Mouse (Mus musculus): ENCODE measurements around the gene Bdh2.
A peak's percentile ranks its signal among the peaks of the same experiment; 100 is the strongest.

Gene Bdh2

DNA sequence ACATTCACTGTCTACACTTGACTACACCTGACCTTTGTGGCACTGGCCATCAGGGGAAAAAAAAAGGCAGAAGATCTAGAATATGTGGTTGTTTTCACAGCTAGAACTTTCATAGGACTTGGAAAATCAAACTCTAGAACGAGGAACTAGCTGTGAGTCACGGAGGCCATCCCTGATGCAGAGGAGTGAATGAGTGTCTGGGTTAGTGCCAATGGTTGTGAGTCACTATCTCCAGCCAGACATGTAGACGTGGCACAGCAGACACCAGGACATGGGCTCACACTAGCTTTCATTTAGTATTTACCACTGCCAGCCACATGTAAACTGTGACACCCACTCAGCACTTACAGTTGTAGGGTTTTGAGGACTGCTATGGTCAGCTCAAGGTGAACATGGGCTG is 17.5 kb downstream of the Bdh2 start:
- no peak for DNase-seq (ENCODE audit: low spot score in 2 of 2)

DNA sequence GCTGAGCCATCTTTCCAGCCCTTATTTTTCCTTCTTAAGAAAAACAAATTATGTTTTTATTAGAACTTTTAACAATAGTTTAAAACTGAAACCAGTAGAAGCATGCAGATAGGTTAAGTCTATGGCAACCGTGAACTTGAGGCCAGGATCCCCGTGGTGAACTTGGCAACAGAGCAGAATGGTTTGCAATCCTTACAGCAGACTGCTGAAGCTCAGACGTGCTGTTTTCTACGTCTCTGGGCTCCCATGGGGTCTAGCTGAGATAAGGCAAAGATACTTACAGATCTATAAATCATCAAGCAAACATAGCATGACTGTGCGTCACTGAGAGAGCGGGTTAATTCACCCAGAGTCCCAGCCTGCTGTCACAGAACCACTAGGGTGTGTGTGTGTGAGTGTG is 19.1 kb downstream of the Bdh2 start:
- DNase-seq (ENCODE audit: low spot score in 2 of 2), result no peak

DNA sequence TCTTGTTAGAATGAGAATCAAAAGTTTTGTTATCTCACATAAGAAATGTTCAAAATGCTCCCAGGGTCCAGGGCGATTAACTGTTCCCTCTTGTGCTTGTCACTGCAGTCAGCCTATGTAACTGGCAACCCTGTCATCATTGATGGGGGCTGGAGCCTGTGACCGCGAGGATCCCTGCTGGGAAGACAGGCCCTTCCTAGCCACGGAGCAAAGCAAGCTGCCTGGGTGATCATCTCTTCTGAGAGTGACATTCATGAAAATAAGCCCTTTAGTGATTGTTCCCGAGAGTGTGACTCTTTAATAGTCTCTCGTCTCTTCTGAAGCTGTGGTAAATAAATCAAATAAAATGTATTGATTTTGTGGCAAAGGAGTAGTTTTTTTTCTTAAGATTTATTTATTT is 23.0 kb downstream of the Bdh2 start:
- DNase-seq (ENCODE audit: low spot score in 2 of 2), result no peak

DNA sequence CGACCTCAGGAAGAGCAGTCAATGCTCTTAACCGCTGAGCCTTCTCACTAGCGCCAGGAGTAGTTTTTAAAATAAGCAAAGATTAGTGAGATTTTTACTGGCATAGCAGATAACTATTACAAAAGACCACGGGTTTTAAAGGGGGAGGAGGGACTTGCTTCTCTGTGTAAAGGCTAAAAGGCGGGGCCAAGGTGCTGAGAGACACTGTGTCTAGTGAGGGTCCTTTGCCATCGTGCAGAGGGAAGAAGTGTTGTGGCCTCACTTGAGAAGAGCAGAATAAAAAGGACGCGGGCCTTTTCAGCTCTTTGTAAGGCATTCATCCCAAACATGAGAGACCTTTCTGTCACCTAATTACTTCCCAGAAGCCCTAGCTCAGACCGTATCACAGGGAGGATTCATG is 23.5 kb downstream of the Bdh2 start:
- no peak for DNase-seq (ENCODE audit: low spot score in 2 of 2)

DNA sequence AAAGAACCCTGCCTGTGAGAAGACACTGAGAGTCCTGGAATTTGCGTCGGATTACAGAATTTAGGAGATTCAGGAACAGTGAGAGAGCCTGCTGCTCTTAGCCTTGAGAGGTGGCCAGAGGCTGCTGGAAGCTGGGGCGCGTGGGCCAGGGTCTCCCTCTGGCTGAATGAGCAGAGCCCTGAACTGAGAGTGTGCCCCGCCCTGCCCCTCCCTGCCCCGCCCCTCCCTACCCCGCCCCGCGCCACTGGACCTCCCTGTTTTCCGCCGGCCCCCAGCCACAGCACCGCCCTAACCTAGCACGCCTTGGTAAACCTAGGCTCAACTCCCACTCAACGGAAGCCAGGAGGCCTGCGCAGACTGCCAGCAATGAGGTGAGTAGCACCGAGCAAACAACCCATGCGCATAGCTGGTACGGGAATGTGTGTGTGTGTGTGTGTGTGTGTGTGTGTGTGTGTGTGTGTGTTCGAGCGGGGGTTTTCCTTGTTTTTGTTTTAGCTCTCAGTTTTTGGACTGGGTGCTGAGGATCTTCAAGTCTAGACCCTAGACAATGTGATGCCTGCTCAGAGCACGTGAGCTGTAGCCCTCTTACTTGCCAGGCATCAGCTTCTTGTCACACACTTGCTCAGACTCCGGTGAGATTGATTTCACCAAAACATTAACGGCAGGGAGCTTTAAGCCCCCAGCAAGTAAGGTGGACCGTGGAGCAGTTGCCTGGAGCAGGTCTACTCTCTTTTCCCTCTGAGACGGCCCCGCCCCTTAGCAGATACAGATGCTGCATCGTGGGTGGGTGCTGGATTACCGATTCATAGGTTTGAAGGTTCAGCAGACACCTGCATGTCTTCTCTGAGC is 26.6 kb downstream of the Bdh2 start, which contains the start of gene Slc9b2:
Gene Slc9b2 (plus strand): TSS at position 290 of the 849 bp plus-strand sequence.
- peak; percentile 31 to 32 for DNase-seq (ENCODE audit: low spot score in 2 of 2)

DNA sequence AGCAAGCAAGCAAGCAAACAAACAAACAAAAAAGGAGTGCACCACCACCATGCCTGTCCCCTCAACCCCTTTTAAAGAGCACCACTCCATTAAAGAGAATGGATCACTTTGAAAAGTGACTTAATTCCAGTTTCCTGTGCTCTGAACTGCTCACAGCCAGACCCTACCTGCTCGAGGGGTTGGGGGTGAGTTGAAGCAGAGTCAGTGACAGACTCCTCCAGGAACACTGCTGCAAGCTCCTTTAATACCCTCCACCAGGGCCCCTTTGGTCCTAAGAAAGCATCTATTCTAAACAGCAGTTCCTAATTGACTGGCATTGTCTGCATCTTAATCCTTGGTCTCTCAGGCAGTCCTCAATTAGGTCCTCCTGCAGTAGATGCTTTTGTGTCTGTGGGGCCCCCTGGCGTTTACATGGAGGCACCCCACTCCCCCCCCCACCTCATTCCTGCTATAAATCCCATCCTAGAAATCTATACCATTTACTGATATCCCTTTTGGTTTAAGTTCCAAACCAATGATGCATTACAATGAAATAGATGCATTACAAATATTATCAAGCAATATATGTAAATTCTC is 32.0 kb downstream of the Bdh2 start:
- DNase-seq (ENCODE audit: low spot score in 2 of 2), result no peak

DNA sequence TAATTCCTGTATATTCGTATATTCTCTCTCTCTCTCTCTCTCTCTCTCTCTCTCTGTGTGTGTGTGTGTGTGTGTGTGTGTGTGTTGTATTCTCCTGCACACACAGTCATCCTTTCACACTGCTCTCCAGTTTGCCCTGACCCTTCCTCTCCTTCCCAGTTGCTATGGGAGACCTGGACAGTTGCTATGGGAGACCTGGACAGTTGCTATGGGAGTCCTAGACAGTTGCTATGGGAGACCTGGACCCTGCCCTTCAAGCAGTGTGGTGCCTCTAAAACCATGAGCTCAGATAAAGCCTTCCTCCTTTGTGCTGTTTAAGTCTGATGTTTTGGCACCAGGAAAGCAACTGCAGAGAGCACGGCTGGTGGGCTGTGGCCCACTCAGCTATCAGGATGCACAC is 32.7 kb downstream of the Bdh2 start:
- no peak for DNase-seq (ENCODE audit: low spot score in 2 of 2)

DNA sequence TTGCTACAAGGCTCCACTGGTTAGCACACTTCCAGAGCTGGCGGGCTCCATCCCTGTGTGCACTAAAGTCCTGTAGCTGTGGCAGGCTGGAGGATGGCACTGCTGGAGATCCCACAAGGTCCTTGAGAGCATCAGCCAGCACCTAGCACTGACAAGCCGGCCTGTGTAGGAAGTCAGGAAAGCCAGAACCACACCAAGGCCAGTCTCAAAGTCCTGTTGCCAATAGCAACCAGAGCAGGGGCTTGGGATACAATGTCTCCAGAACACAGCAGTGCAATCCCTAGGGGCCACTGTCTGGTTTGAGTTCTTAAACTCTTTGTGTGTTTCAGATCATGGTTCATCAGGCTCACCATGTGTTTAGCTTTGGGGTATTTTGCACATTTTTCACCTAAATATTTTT is 33.8 kb downstream of the Bdh2 start:
- DNase-seq (ENCODE audit: low spot score in 2 of 2), result no peak

DNA sequence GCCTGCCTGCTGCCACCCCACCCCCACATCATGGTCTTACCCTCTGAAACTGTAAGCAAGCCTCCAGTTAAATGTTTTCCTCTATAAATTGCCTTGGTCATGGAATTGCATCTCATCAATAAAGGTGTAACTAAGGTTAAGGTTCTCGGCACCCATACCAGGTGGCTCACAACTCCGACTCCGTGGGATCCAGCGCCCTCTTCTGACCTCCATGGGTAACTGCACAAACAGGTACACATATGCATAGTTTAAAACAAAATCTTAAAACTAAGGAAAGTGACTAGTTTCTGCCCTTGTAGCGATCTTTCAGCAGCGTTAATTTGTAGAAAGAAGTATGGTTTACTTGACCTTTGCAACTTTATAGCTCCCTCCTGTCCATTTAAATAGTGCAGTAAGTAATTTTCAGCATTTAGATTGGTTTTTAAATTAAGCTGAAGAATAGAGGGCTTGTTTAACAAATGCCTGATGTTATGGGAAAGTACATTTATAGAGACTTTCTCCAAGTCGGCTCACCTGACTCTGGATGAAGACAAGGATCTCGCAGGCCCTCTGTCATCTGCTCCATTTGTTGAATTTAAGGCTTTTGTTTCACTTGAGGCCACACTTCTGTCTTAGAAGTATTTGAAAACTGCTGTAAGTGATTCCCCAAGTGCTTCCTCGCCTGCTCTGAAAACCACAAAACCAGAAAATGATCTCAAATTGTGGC is 34.9 kb downstream of the Bdh2 start:
- DNase-seq (ENCODE audit: low spot score in 2 of 2), result no peak

DNA sequence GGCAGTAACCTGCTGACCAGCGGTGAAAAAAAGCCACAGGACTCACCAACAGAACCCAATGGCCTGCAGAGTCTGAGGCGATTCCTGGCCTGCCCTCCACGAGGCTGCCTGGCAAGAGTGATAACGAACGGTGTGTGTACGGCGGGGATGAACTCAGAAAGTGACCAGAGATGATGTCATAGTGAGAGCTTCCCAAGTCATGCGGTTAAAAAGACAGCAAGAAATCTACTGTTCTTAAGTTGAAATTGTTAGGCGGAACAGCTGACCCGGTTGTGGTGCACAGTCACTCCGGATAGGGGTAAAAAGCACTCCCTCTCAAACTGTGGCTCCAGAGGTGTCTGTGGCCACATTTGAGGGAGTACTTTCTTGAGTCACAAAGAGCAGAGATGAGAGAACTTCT is 37.3 kb downstream of the Bdh2 start:
- DNase-seq (ENCODE audit: low spot score in 2 of 2), result no peak

DNA sequence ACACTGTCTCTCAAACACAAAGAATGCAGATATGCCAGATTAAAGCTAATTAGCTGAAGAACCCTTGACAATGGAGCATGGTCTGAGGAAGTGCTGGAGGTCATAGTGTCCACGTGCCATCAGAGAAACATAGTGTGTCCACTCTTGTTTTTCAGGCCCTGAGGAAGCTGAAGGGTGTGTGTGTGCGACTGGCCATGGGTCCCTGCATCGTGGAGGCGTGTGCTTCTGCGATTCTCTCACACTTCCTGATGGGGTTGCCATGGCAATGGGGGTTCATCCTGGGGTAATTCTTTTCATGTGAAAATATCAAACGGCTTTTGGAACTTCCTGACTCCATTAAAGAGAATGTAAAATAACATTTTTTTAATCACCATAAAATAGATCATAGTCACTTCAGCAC is 43.3 kb downstream of the Bdh2 start:
- DNase-seq (ENCODE audit: low spot score in 2 of 2), result no peak

DNA sequence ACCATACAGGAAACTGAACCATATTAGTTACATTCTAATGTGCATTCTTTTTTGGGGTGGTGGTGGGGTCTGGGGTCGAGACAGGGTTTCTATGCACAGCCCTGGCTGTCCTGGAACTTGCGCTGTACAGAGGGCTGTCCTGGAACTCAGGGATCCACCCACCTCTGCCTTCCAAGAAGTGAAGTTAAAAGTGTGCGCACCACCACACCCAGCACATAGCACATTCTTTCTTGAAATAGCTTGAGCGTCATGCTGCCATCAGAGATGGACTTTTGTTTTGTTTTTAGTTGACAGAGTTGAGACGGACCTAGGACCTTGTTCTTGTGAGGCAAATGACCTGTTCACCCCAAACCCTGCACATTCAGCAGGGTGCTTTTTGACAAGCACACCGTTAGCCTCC is 46.2 kb downstream of the Bdh2 start:
- no peak for DNase-seq (ENCODE audit: low spot score in 2 of 2)

DNA sequence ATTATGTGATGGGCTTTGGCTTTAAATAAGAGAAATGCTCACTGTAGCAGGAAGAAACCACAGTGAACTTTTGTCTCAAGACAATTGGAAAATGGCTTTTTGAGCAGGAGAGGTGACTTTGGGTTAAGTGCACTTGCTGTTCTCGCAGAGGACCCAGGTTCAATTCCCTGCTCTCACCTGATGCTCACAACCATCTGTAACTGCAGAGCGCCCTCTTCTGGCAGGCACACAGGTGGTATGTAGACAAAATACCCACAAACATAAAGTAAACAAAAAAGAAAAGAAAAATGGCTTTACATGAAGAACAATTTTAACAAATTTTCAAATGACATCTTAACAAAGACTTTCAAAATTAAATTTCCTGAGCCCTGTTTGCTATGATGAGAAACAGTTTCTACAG is 46.6 kb downstream of the Bdh2 start:
- no peak for DNase-seq (ENCODE audit: low spot score in 2 of 2)

DNA sequence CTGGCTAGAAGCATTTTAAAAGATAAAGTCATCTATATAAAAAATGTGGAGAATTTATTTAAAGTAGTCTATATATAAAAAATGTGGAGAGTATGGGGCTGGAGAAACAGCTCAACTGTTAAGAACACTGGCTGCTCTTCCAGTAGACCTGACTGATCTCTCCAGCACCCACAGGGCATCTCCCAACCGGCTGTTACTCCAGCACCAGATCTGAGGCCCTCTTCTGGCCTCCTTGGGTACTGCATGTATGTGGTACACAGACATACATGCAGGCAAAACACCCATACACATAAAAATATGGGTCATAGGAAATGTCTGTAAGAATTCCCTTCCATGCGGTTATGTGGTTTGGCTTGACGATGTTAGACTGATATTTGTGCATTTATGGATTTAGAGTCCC is 47.5 kb downstream of the Bdh2 start:
- peak; percentile 37 to 49 for DNase-seq (ENCODE audit: low spot score in 2 of 2)

DNA sequence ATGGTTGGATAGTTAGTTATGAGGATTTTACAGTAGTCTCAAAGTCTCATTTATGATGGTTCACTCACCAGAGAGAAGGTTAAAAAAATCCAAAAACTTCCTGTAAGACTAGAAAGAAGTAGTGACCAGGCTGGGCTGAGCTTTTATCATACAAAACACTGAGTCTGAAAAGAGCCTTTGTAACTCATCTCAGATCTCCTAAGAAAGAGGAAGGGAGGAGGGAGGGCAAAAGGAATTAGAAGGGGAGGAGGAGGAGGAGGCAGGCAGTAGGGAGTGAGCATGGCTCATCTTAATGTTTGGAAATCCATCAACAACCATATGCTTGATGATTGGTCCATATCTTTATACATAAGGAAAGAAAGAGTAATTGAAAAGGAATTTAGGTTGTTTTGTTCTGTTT is 51.7 kb downstream of the Bdh2 start:
- DNase-seq (ENCODE audit: low spot score in 2 of 2), result no peak

DNA sequence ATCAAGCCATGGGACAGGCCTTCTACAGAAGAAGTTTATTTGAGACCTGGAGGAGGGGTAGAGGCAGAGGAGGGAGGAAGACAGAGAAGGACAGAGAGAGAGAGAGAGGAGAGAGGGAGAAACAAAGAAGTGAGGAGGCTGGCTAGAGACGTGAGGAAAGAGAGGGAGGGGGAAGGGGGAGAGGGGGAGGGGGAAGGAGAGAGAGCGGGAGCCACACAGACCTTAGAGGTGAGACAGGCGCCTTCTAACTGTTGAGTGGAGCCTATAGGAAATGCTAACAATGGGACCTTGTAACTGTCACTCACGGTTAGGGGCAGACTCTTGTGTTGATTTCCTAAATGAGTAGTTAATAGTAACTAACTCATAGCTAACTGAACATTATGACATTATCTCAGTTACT is 52.7 kb downstream of the Bdh2 start:
- no peak for DNase-seq (ENCODE audit: low spot score in 2 of 2)

DNA sequence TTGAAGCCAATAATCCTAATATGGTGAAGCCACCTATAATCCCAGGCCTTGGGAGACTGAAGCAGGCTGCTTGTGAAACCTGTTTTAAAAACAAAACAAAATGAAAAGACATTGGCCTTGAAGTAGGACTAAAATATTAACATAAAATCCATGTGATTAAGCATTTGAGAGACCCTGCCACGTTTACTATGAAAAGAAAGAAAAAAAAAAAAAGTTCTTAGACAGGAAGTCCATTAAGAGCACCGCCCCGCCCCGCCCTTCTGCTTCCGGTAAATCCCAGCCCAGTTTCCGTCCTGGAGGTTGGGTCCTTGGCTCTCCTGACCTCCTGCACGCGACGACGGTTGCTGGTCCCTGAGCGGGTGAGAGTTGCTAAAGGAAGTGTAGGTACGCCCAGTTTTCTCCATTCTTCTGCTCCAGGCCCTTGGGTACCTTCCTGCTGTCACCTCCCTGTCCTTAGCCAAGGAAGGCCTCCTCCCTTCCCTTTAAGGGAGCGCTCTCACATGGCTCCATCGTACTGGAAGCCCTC is 66.8 kb downstream of the Bdh2 start, which contains the start of gene Slc9b1:
Gene Slc9b1 (plus strand): TSS at position 291 of the 526 bp plus-strand sequence.
- no peak for DNase-seq (ENCODE audit: low spot score in 2 of 2)

DNA sequence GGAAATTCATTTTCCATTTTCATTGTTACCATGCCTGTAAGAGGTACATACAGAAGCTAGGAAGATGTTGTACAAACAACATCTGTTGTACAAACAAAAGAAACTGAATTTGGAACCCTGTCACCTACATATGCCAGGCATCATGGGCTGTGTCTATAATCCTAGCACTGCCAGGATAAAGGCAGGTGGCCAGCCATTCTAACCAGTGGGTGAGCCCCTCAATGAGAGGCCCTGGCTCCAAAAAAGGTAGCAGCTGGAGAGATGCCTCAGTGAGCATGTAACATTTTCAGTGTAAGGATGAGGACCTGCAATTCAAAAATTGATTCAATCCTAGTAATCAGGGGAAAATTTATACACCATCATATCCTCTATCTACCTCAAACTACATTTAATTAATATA is 68.0 kb downstream of the Bdh2 start:
- no peak for DNase-seq (ENCODE audit: low spot score in 2 of 2)

DNA sequence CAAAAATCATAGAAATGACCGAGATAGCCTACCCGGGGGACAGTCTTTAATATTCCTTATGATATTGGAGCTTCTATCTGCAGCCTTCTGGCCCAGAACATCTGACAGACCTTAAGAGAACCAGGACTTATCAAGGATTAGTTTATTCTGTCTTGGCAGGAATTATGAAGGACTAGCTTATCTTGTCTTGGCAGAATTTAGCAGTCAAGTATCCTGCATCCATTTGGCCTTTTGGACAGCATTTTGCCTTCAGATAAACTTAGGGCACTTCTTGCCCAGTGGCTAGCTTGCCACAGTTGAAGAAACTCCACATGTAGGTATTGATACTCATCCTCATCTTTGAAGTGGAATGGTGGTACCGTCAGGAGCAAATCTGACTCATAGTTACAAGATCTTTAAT is 70.8 kb downstream of the Bdh2 start:
- DNase-seq (ENCODE audit: low spot score in 2 of 2), result no peak
